Mouse (Mus musculus): Measurements from ENCODE around the gene Srrm3. TPM values are rescaled to one million over a fixed set of nuclear protein-coding genes. Genes with fewer than 3 reads are reported as not detected.

The Srrm3 gene
- polyA plus RNA-seq (2014; fragmentation: Nextera tagmentation; extraction: Ambion mirVana) = 0.15 TPM in 1 of 2 replicates, not detected in the other

GRCm38 (mm10) chr5:135806555-135807262 is at the start of gene Srrm3:
TSS of gene Srrm3 (plus strand) at chr5:135806890.
- Histone ChIP-seq H3K9ac (ENCODE audit: low read length) (no peak within 1 kb of the TSS), H3K27me3 (ENCODE audit: control insufficient read depth, insufficient read depth, low read length) (0 out of 2 replicates have a peak, but pooled peaks cover 3% of the 10 kb centered on the region), H3K4me2 (ENCODE audit: low read length) (no peak within 1 kb of the TSS), H3K36me3 (ENCODE audit: control insufficient read depth, insufficient read depth, low read length) (no peaks in the 10 kb centered on the region), H3K4me3 (ENCODE audit: control insufficient read depth in 1 of 2, insufficient read depth in 1 of 2, low read depth in 1 of 2, low read length in 2 of 2) (no peak within 1 kb of the TSS), H3K9me3 (ENCODE audit: control insufficient read depth, low read length) (peaks cover 3% of the 10 kb centered on the region; the same call in 1 of the 2 replicates), H3K27ac (replicated peaks in 1 of 2; ENCODE audit: control insufficient read depth in 1 of 2, insufficient read depth in 1 of 2, low read depth in 2 of 2, low read length in 2 of 2) (no peak within 1 kb of the TSS), H3K4me1 (ENCODE audit: control insufficient read depth in 2 of 2, insufficient read depth in 2 of 2, low read length in 2 of 2) (no peaks in the 10 kb centered on the region; a peak in 1 of 4 replicates)
- WGBS = 4% methylated on average over 29 of the region's 29 CpGs
- ATAC-seq (ENCODE audit: insufficient number of reproducible peaks, insufficient read depth, low FRiP score, low read depth) = no peak

DNA sequence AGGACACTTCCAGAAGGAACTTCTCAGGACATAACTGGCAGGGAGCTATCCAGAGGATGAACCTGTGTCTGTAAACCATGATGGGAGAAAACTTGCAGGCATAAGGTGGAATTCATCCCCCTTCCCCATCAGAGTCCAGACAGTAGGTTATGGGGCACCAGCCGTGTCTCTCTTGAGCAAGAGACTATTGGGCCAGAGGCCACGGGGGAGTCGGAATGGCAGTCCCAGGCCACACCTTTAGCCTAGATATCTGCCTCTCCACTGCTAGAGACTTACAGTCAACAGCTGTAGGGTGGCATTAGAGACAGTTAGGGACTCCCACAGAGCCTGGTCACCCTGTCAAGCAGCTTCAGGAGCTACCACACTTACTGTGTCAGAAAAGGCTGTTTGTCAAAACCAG is 44.8 kb upstream of the Srrm3 start:
- Histone ChIP-seq H3K9ac (ENCODE audit: low read length) (no peak overlapping the region), H3K4me3 (ENCODE audit: control insufficient read depth in 1 of 2, insufficient read depth in 1 of 2, low read depth in 1 of 2, low read length in 2 of 2) (no peak overlapping the region), H3K4me1 (ENCODE audit: control insufficient read depth in 2 of 2, insufficient read depth in 2 of 2, low read length in 2 of 2) (no peaks in the 10 kb centered on the region), H3K9me3 (ENCODE audit: control insufficient read depth, low read length) (no peaks in the 10 kb centered on the region), H3K4me2 (ENCODE audit: low read length) (no peak overlapping the region), H3K27ac (replicated peaks in 1 of 2; ENCODE audit: control insufficient read depth in 1 of 2, insufficient read depth in 1 of 2, low read depth in 2 of 2, low read length in 2 of 2) (no peak overlapping the region), H3K27me3 (ENCODE audit: control insufficient read depth, insufficient read depth, low read length) (no peaks in the 10 kb centered on the region; the same call in 1 of the 2 replicates), H3K36me3 (ENCODE audit: control insufficient read depth, insufficient read depth, low read length) (no peaks in the 10 kb centered on the region)
- ATAC-seq (ENCODE audit: insufficient number of reproducible peaks, insufficient read depth, low FRiP score, low read depth) = no peak
- 58% methylated on average over 3 of the region's 3 CpGs for WGBS

DNA sequence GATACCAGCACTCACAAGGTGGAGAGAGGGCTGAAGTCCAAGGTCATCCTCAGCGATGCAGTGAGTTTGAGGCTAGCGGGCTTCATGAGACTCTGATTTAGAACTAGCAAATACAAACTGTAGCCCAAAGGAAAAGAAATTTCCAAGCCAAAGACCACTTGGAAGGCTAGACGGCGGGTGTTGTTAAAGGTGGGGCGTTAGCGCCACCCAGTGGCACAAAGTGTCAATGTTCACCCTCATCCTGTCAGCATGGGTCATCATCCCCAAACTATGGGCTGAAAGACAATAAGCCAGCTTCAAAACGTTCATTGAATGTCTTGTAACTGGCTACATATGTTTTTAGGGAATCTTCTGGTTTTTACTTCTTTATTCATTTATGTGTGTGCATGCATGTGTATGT is 43.2 kb upstream of the Srrm3 start:
- Histone ChIP-seq H3K9ac (ENCODE audit: low read length) (no peak overlapping the region), H3K27me3 (ENCODE audit: control insufficient read depth, insufficient read depth, low read length) (no peaks in the 10 kb centered on the region; the same call in 1 of the 2 replicates), H3K4me2 (ENCODE audit: low read length) (no peak overlapping the region), H3K4me1 (ENCODE audit: control insufficient read depth in 2 of 2, insufficient read depth in 2 of 2, low read length in 2 of 2) (no peaks in the 10 kb centered on the region), H3K4me3 (ENCODE audit: control insufficient read depth in 1 of 2, insufficient read depth in 1 of 2, low read depth in 1 of 2, low read length in 2 of 2) (no peak overlapping the region), H3K27ac (replicated peaks in 1 of 2; ENCODE audit: control insufficient read depth in 1 of 2, insufficient read depth in 1 of 2, low read depth in 2 of 2, low read length in 2 of 2) (no peak overlapping the region), H3K9me3 (ENCODE audit: control insufficient read depth, low read length) (no peaks in the 10 kb centered on the region), H3K36me3 (ENCODE audit: control insufficient read depth, insufficient read depth, low read length) (no peaks in the 10 kb centered on the region)
- ATAC-seq (ENCODE audit: insufficient number of reproducible peaks, insufficient read depth, low FRiP score, low read depth) = no peak
- WGBS = 6% methylated on average over 7 of the region's 7 CpGs

DNA sequence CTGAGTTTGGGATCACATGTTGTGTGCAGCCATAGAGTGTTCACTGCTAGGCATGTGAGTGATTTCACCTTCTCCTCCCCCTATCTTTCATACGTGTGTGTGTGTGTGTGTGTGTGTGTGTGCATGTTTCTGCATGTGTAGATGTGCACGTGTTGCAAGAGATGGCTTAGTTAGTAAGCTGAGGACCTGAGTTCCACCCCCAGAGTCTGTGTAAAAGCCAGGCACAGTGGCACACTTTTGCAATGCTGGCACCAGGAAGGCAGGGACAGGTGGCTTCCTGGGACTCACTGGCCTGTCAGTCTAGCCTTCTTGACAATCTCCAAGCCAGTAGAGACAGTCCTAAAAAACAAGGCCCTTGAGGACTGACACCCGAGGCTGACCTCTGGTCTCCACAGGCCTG is 41.7 kb upstream of the Srrm3 start:
- H3K27me3 ChIP-seq (ENCODE audit: control insufficient read depth, insufficient read depth, low read length) = no peaks in the 10 kb centered on the region; the same call in 1 of the 2 replicates
- no peak overlapping the region for H3K27ac ChIP-seq (replicated peaks in 1 of 2; ENCODE audit: control insufficient read depth in 1 of 2, insufficient read depth in 1 of 2, low read depth in 2 of 2, low read length in 2 of 2)
- no peak overlapping the region for H3K9ac ChIP-seq (ENCODE audit: low read length)
- ATAC-seq (ENCODE audit: insufficient number of reproducible peaks, insufficient read depth, low FRiP score, low read depth) = no peak
- no peak overlapping the region for H3K4me3 ChIP-seq (ENCODE audit: control insufficient read depth in 1 of 2, insufficient read depth in 1 of 2, low read depth in 1 of 2, low read length in 2 of 2)
- no peaks in the 10 kb centered on the region for H3K9me3 ChIP-seq (ENCODE audit: control insufficient read depth, low read length)
- no peak overlapping the region for H3K4me2 ChIP-seq (ENCODE audit: low read length)
- WGBS = 51% methylated on average over 3 of the region's 3 CpGs
- H3K36me3 ChIP-seq (ENCODE audit: control insufficient read depth, insufficient read depth, low read length) = no peaks in the 10 kb centered on the region
- no peaks in the 10 kb centered on the region for H3K4me1 ChIP-seq (ENCODE audit: control insufficient read depth in 2 of 2, insufficient read depth in 2 of 2, low read length in 2 of 2)

DNA sequence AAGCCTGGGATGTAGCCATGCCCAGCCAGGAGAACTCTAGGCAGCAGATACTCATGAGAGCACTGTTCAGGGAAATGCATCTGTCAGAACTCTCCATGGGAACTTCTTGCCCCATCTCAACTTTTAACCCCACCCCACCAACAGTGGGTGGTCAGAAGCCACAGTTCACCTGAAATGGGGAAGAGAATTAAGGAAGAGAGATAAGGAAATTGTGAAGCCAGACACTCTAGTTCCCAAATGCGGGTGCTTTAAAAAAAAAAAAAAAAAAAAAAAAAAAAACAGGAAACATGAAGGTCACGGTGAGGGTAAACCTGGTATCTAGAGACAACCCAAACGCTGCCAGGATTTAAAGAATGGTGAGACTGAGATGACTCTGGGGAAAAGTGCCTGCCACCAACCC is 34.2 kb upstream of the Srrm3 start:
- WGBS = 19% methylated on average over 3 of the region's 3 CpGs
- H3K27me3 ChIP-seq (ENCODE audit: control insufficient read depth, insufficient read depth, low read length) = no peaks in the 10 kb centered on the region

DNA sequence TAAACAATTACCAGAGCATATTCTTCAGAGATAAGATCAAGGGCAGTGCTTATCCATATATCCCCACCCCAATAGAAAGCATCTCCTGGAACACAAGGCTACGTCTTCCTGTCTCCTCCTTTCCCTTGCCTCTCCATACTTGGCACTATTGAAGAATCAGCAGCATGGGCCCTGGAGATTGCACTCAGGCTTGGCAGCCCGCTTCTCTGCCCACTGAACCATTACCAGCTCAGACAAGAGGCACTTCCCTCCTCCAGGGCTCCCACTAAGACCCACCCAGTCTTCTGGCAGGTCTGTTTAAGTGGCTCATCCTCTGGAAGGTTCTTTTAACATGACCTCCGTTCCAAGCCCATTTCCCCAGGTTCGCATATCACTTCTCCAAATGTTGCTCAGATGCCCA is 30.1 kb upstream of the Srrm3 start:
- Histone ChIP-seq H3K9me3 (ENCODE audit: control insufficient read depth, low read length) (no peaks in the 10 kb centered on the region), H3K27me3 (ENCODE audit: control insufficient read depth, insufficient read depth, low read length) (no peaks in the 10 kb centered on the region), H3K27ac (replicated peaks in 1 of 2; ENCODE audit: control insufficient read depth in 1 of 2, insufficient read depth in 1 of 2, low read depth in 2 of 2, low read length in 2 of 2) (no peak overlapping the region), H3K4me3 (ENCODE audit: control insufficient read depth in 1 of 2, insufficient read depth in 1 of 2, low read depth in 1 of 2, low read length in 2 of 2) (no peak overlapping the region), H3K9ac (ENCODE audit: low read length) (no peak overlapping the region), H3K36me3 (ENCODE audit: control insufficient read depth, insufficient read depth, low read length) (peaks cover 8% of the 10 kb centered on the region), H3K4me2 (ENCODE audit: low read length) (no peak overlapping the region), H3K4me1 (ENCODE audit: control insufficient read depth in 2 of 2, insufficient read depth in 2 of 2, low read length in 2 of 2) (peaks cover 11 to 23% of the 10 kb centered on the region in 2 experiments)
- WGBS = 79% methylated on average over 4 of the region's 4 CpGs
- ATAC-seq (ENCODE audit: insufficient number of reproducible peaks, insufficient read depth, low FRiP score, low read depth) = no peak

More for the DNA sequence above, 34.2 kb upstream of the Srrm3 start:
- H3K36me3 ChIP-seq (ENCODE audit: control insufficient read depth, insufficient read depth, low read length) = no peaks in the 10 kb centered on the region
- H3K4me1 ChIP-seq (ENCODE audit: control insufficient read depth in 2 of 2, insufficient read depth in 2 of 2, low read length in 2 of 2) = peaks cover 1 to 3% of the 10 kb centered on the region in 2 experiments; a peak in 2 of 4 replicates
- no peak overlapping the region for H3K4me2 ChIP-seq (ENCODE audit: low read length)
- H3K9me3 ChIP-seq (ENCODE audit: control insufficient read depth, low read length) = 0 out of 2 replicates have a peak, but pooled peaks cover 2% of the 10 kb centered on the region
- ATAC-seq (ENCODE audit: insufficient number of reproducible peaks, insufficient read depth, low FRiP score, low read depth) = no peak
- no peak overlapping the region for H3K4me3 ChIP-seq (ENCODE audit: control insufficient read depth in 1 of 2, insufficient read depth in 1 of 2, low read depth in 1 of 2, low read length in 2 of 2)
- no peak overlapping the region for H3K27ac ChIP-seq (replicated peaks in 1 of 2; ENCODE audit: control insufficient read depth in 1 of 2, insufficient read depth in 1 of 2, low read depth in 2 of 2, low read length in 2 of 2)
- no peak overlapping the region for H3K9ac ChIP-seq (ENCODE audit: low read length)

DNA sequence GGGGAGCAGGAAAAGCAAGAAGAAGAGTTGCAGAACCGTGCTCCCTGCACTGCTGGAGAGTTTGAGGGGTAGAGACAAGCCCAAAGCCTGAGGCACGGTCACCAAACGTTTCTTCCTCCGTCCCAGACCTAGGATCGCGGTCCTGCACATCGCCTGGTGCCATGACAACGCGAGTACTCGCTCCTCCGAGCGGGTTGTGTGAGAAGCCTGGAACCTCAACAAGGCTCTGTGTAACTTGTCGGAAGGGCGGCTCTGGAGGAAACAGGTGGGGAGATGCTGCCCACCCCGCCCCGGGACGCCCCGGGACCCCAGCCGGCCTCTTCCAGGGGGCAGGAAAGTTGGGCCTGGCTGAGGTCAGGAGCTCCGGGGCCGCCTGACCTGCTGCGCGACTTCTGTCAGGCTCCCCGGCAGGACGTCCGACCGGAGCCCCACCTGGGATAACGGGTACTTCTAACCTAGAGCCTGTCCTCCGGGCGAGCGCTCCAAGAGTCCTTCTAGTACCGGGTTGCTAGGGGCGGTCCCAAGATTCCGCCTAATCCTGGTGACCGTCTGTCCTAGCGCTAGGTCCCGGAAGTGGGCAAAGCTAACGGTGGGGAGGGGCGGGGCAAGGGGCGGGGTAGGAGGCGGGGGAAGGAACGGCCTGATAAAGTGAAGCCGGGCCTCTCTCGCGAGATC is 28.8 kb upstream of the Srrm3 start, which contains the start of gene Styxl1:
Gene Styxl1 (minus strand): TSS at position 590 of the 675 bp plus-strand sequence.
- Histone ChIP-seq H3K4me3 (ENCODE audit: control insufficient read depth in 1 of 2, insufficient read depth in 1 of 2, low read depth in 1 of 2, low read length in 2 of 2) (peak within 1 kb of the TSS; percentile 91 to 98), H3K27me3 (ENCODE audit: control insufficient read depth, insufficient read depth, low read length) (no peaks in the 10 kb centered on the region), H3K4me1 (ENCODE audit: control insufficient read depth in 2 of 2, insufficient read depth in 2 of 2, low read length in 2 of 2) (peaks cover 11 to 23% of the 10 kb centered on the region in 2 experiments), H3K27ac (replicated peaks in 1 of 2; ENCODE audit: control insufficient read depth in 1 of 2, insufficient read depth in 1 of 2, low read depth in 2 of 2, low read length in 2 of 2) (peak within 1 kb of the TSS; percentile 97 to 99), H3K36me3 (ENCODE audit: control insufficient read depth, insufficient read depth, low read length) (peaks cover 22% of the 10 kb centered on the region), H3K9me3 (ENCODE audit: control insufficient read depth, low read length) (no peaks in the 10 kb centered on the region), H3K4me2 (ENCODE audit: low read length) (peak within 1 kb of the TSS; percentile 79), H3K9ac (ENCODE audit: low read length) (peak within 1 kb of the TSS; percentile 98)
- peak; percentile 92; the same call in 1 of the 2 replicates for ATAC-seq (ENCODE audit: insufficient number of reproducible peaks, insufficient read depth, low FRiP score, low read depth)
- under 1% methylated on average over 44 of the region's 45 CpGs for WGBS
